Mouse (Mus musculus) liver, embryonic 16.5 days (tissue): ENCODE results near the gene Mb21d2. TPM values are rescaled to one million over a fixed set of nuclear protein-coding genes. Genes with fewer than 3 reads are reported as not detected.

ENCODE experiments used
- ATAC-seq: fragments of 200-750 bp; cut with Nextera tagmentation; 2 replicates; pipeline ENCODE4 v1.8.0; 2017; ENCODE audit warnings: low read depth, mild to moderate bottlenecking, moderate number of reproducible peaks, moderate library complexity
- H3K27ac ChIP-seq: fragments of 300-500 bp; sonication (generic); 2 replicates; pipeline ENCODE4 v1.5.1; 2014; ENCODE audit warnings: mild to moderate bottlenecking, low read length
- H3K27me3 ChIP-seq: fragments of 300-500 bp; sonication (generic); 2 replicates; pipeline ENCODE4 v1.6.1; 2014; ENCODE audit warnings: low read depth, low read length, mixed read lengths; ENCODE audit not compliant: control insufficient read depth, insufficient read depth
- H3K36me3 ChIP-seq: fragments of 300-500 bp; sonication (generic); 2 replicates; pipeline ENCODE4 v1.6.1; 2014; ENCODE audit warnings: mild to moderate bottlenecking; ENCODE audit not compliant: control insufficient read depth, insufficient read depth
- H3K4me1 ChIP-seq: fragments of 300-500 bp; sonication (generic); 2 replicates; pipeline ENCODE4 v1.6.1; 2014; ENCODE audit warnings: low read depth, low read length, mixed read lengths; ENCODE audit not compliant: control insufficient read depth
- H3K4me2 ChIP-seq: fragments of 300-500 bp; sonication (generic); 2 replicates; pipeline ENCODE4 v1.6.1; 2014; ENCODE audit warnings: low read depth, low read length, mixed read lengths
- H3K4me3 ChIP-seq: fragments of 300-500 bp; sonication (generic); 2 replicates; pipeline ENCODE4 v1.5.1; 2014; ENCODE audit warnings: low read depth, mild to moderate bottlenecking, low read length
- H3K9ac ChIP-seq: fragments of 300-500 bp; sonication (generic); 2 replicates; pipeline ENCODE4 v1.6.1; 2014; ENCODE audit warnings: low read depth, low read length
- H3K9me3 ChIP-seq: fragments of 300-500 bp; sonication (generic); replicated peaks from 2 replicates; pipeline ENCODE4 v1.6.1; 2016; ENCODE audit warnings: low read length; ENCODE audit not compliant: control insufficient read depth
- WGBS: fragments of 180-500 bp; shearing (Covaris S2); extraction: QIAGEN DNeasy Blood & Tissue Kit; methylation state at CpG from one replicate; pipeline ENCODE4 v1.1.7; 2014; ENCODE audit not compliant: insufficient replicate concordance; 5-methylcytosine and 5-hydroxymethylcytosine counted together
- polyA plus RNA-seq: library from polyadenylated mRNA; unstranded; fragments of >200 nt; fragmentation: Nextera tagmentation; extraction: Ambion mirVana; gene quantifications from 2 replicates; pipeline ENCODE4 v1.2.1, GENCODE M21; 2015

Gene Mb21d2
- polyA plus RNA-seq, 1 experiment from 2014 or later: 1.6 TPM

GRCm38 (mm10) chr16:28838016-28838415, 91.5 kb downstream of the Mb21d2 start:
- Histone ChIP-seq H3K9ac (no peak overlapping the region), H3K36me3 (no peaks in the 10 kb centered on the region), H3K4me2 (no peak overlapping the region), H3K27me3 (no peaks in the 10 kb centered on the region), H3K27ac (no peak overlapping the region), H3K9me3 (no peaks in the 10 kb centered on the region), H3K4me1 (no peaks in the 10 kb centered on the region), H3K4me3 (no peak overlapping the region)
- ATAC-seq: no peak
- 14% methylated on average over 12 of the region's 12 CpGs for WGBS

- Histone ChIP-seq H3K4me1 (no peaks in the 10 kb centered on the region), H3K9ac (no peak overlapping the region), H3K36me3 (no peaks in the 10 kb centered on the region; the same call in 1 of the 2 replicates), H3K4me2 (no peak overlapping the region), H3K4me3 (no peak overlapping the region), H3K27me3 (no peaks in the 10 kb centered on the region), H3K27ac (no peak overlapping the region), H3K9me3 (no peaks in the 10 kb centered on the region)
- no peak for ATAC-seq
- WGBS: 65% methylated on average over 12 of the region's 12 CpGs
Observed at GRCm38 (mm10) chr16:28832085-28832635, 97.3 kb downstream of the Mb21d2 start.

- Histone ChIP-seq H3K4me3 (no peak overlapping the region), H3K36me3 (no peaks in the 10 kb centered on the region; the same call in 1 of the 2 replicates), H3K9ac (no peak overlapping the region), H3K4me1 (no peaks in the 10 kb centered on the region), H3K4me2 (no peak overlapping the region), H3K9me3 (no peaks in the 10 kb centered on the region), H3K27me3 (no peaks in the 10 kb centered on the region), H3K27ac (no peak overlapping the region)
- 68% methylated on average over 10 of the region's 10 CpGs for WGBS
- ATAC-seq: no peak
Observed at GRCm38 (mm10) chr16:28829263-28829955, 100.1 kb downstream of the Mb21d2 start.

GRCm38 (mm10) chr16:28824781-28825180, 104.7 kb downstream of the Mb21d2 start:
- Histone ChIP-seq H3K36me3 (no peaks in the 10 kb centered on the region; the same call in 1 of the 2 replicates), H3K4me3 (no peak overlapping the region), H3K27me3 (no peaks in the 10 kb centered on the region), H3K4me1 (no peaks in the 10 kb centered on the region), H3K9ac (no peak overlapping the region), H3K4me2 (no peak overlapping the region), H3K27ac (no peak overlapping the region), H3K9me3 (no peaks in the 10 kb centered on the region)
- no peak for ATAC-seq
- WGBS: 69% methylated on average over 8 of the region's 8 CpGs

GRCm38 (mm10) chr16:28821774-28822173, 107.7 kb downstream of the Mb21d2 start:
- Histone ChIP-seq H3K27ac (no peak overlapping the region), H3K27me3 (no peaks in the 10 kb centered on the region), H3K9me3 (no peaks in the 10 kb centered on the region), H3K4me1 (no peaks in the 10 kb centered on the region), H3K36me3 (no peaks in the 10 kb centered on the region), H3K4me2 (no peak overlapping the region), H3K4me3 (no peak overlapping the region), H3K9ac (no peak overlapping the region)
- ATAC-seq: no peak
- 61% methylated on average over 6 of the region's 6 CpGs for WGBS

GRCm38 (mm10) chr16:28818749-28819285, 110.7 kb downstream of the Mb21d2 start:
- 53% methylated on average over 5 of the region's 5 CpGs for WGBS

GRCm38 (mm10) chr16:28813290-28813689, 116.2 kb downstream of the Mb21d2 start:
- ATAC-seq: no peak
- H3K36me3 ChIP-seq: no peaks in the 10 kb centered on the region
- H3K4me3 ChIP-seq: no peak overlapping the region
- H3K4me1 ChIP-seq: no peaks in the 10 kb centered on the region
- H3K27me3 ChIP-seq: no peaks in the 10 kb centered on the region
- 67% methylated on average over 1 of the region's 1 CpGs for WGBS
- no peak overlapping the region for H3K4me2 ChIP-seq
- H3K9me3 ChIP-seq: no peaks in the 10 kb centered on the region
- H3K9ac ChIP-seq: no peak overlapping the region
- H3K27ac ChIP-seq: no peak overlapping the region

More at GRCm38 (mm10) chr16:28818749-28819285, 110.7 kb downstream of the Mb21d2 start:
- Histone ChIP-seq H3K27me3 (no peaks in the 10 kb centered on the region), H3K9me3 (no peaks in the 10 kb centered on the region), H3K4me3 (no peak overlapping the region), H3K4me2 (no peak overlapping the region), H3K4me1 (no peaks in the 10 kb centered on the region), H3K9ac (no peak overlapping the region), H3K36me3 (no peaks in the 10 kb centered on the region), H3K27ac (no peak overlapping the region)
- no peak for ATAC-seq

- Histone ChIP-seq H3K4me1 (no peaks in the 10 kb centered on the region), H3K9me3 (no peaks in the 10 kb centered on the region), H3K9ac (no peak overlapping the region), H3K4me3 (no peak overlapping the region), H3K27ac (no peak overlapping the region), H3K36me3 (no peaks in the 10 kb centered on the region), H3K27me3 (no peaks in the 10 kb centered on the region), H3K4me2 (no peak overlapping the region)
- WGBS: 42% methylated on average over 1 of the region's 1 CpGs
- no peak for ATAC-seq
Observed at GRCm38 (mm10) chr16:28809089-28809488, 120.4 kb downstream of the Mb21d2 start.

GRCm38 (mm10) chr16:28793115-28793514, 136.4 kb downstream of the Mb21d2 start:
- no peak for ATAC-seq
- Histone ChIP-seq H3K36me3 (no peaks in the 10 kb centered on the region), H3K4me3 (no peak overlapping the region), H3K9ac (no peak overlapping the region), H3K9me3 (no peaks in the 10 kb centered on the region), H3K27me3 (no peaks in the 10 kb centered on the region), H3K4me2 (no peak overlapping the region), H3K27ac (no peak overlapping the region), H3K4me1 (no peaks in the 10 kb centered on the region)
- WGBS: 6% methylated on average over 4 of the region's 4 CpGs
